Mouse (Mus musculus): ENCODE results near the gene Fgf7. TPM values are rescaled to one million over a fixed set of nuclear protein-coding genes. Genes with fewer than 3 reads are reported as not detected.

The Fgf7 gene
- polyA plus RNA-seq, 1 experiment from 2014 or later: 5.5 TPM

DNA sequence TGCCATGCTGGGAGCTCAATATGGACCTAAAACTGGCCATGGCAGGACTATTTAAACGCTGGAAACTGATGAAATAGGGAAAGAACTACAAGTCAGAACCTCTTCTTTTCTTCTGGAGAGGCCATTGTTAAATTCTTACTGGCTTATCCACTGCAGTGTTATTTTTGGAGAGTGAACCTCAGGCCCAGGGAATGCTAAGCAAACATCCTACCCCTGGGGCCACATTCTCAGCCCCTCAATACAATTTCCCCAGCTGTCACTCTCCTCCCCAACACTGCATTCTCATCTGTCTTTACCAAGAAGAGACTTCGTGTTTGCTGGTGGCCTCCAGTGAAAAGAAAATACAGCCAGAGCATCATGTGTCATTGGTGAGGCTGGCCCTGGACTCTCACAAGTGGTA is 30.4 kb downstream of the Fgf7 start:
- Histone ChIP-seq H3K9me3 (ENCODE audit: control insufficient read depth, low read length) (no peaks in the 10 kb centered on the region), H3K27ac (replicated peaks) (no peak overlapping the region), H3K4me2 (replicated peaks; ENCODE audit: low read depth) (no peak overlapping the region), H3K9ac (ENCODE audit: low read length) (no peak overlapping the region), H3K4me1 (replicated peaks; ENCODE audit: control insufficient read depth, insufficient read depth) (no peaks in the 10 kb centered on the region; the same call in 1 of the 2 replicates), H3K4me3 (ENCODE audit: low read depth, low read length) (no peak overlapping the region), H3K27me3 (ENCODE audit: control insufficient read depth, insufficient read depth, low read length) (no peaks in the 10 kb centered on the region), H3K36me3 (ENCODE audit: control insufficient read depth, insufficient read depth, low read length) (no peaks in the 10 kb centered on the region)
- DNase-seq (ENCODE audit: low spot score): no peak
- no peak for ATAC-seq (ENCODE audit: low FRiP score, low TSS enrichment)
- 38% methylated on average over 2 of the region's 2 CpGs for WGBS
- TF ChIP-seq CTCF (IDR thresholded peaks at IDR 0.05; ENCODE audit: low read depth): no peak
- TF ChIP-seq EP300 (optimal IDR thresholded peaks at IDR 0.05): no peak

- 64% methylated on average over 3 of the region's 3 CpGs for WGBS
- DNase-seq (ENCODE audit: low spot score) (no peak), ATAC-seq (ENCODE audit: low FRiP score, low TSS enrichment) (no peak)
- no peak overlapping the region for H3K9ac ChIP-seq (ENCODE audit: low read length)
- no peak overlapping the region for H3K4me3 ChIP-seq (ENCODE audit: low read depth, low read length)
- TF ChIP-seq CTCF (IDR thresholded peaks at IDR 0.05; ENCODE audit: low read depth): no peak
- no peak for TF ChIP-seq EP300 (optimal IDR thresholded peaks at IDR 0.05)
- no peaks in the 10 kb centered on the region; the same call in 1 of the 2 replicates for H3K4me1 ChIP-seq (replicated peaks; ENCODE audit: control insufficient read depth, insufficient read depth)
- H3K36me3 ChIP-seq (ENCODE audit: control insufficient read depth, insufficient read depth, low read length): no peaks in the 10 kb centered on the region
- no peaks in the 10 kb centered on the region for H3K9me3 ChIP-seq (ENCODE audit: control insufficient read depth, low read length)
- no peaks in the 10 kb centered on the region for H3K27me3 ChIP-seq (ENCODE audit: control insufficient read depth, insufficient read depth, low read length)
- H3K4me2 ChIP-seq (replicated peaks; ENCODE audit: low read depth): no peak overlapping the region
- H3K27ac ChIP-seq (replicated peaks): no peak overlapping the region
Measured at GRCm38 (mm10) chr2:126065303-126065856, 30.9 kb downstream of the Fgf7 start.

GRCm38 (mm10) chr2:126069740-126070139 is 35.3 kb downstream of the Fgf7 start:
- H3K9ac ChIP-seq (ENCODE audit: low read length): no peak overlapping the region
- no peaks in the 10 kb centered on the region for H3K27me3 ChIP-seq (ENCODE audit: control insufficient read depth, insufficient read depth, low read length)
- no peak overlapping the region for H3K27ac ChIP-seq (replicated peaks)
- no peaks in the 10 kb centered on the region for H3K36me3 ChIP-seq (ENCODE audit: control insufficient read depth, insufficient read depth, low read length)
- 65% methylated on average over 1 of the region's 1 CpGs for WGBS
- no peaks in the 10 kb centered on the region for H3K9me3 ChIP-seq (ENCODE audit: control insufficient read depth, low read length)
- DNase-seq (ENCODE audit: low spot score) (no peak), ATAC-seq (ENCODE audit: low FRiP score, low TSS enrichment) (no peak)
- H3K4me1 ChIP-seq (replicated peaks; ENCODE audit: control insufficient read depth, insufficient read depth): no peaks in the 10 kb centered on the region
- H3K4me2 ChIP-seq (replicated peaks; ENCODE audit: low read depth): no peak overlapping the region
- TF ChIP-seq CTCF (IDR thresholded peaks at IDR 0.05; ENCODE audit: low read depth) (no peak), EP300 (optimal IDR thresholded peaks at IDR 0.05) (no peak)
- H3K4me3 ChIP-seq (ENCODE audit: low read depth, low read length): no peak overlapping the region

DNA sequence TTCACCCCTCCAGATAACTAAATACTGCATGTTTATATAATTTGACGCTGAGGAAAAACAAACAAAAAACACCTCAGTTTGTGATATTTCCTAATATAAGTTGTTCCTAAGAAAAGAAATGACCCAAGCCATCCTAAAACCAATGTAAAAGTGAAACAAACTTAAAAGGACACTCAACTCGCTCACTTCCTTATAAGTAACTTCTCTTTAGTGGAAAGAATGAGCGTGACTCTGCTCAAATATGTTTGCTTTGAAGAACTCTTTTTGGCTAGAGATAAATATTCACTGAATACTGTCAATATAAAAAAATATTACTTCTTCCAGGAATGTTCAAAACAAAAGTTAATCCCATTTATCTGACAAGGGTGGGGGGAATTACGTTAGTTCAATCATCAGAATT is 39.3 kb downstream of the Fgf7 start:
- Histone ChIP-seq H3K9me3 (ENCODE audit: control insufficient read depth, low read length) (no peaks in the 10 kb centered on the region), H3K27me3 (ENCODE audit: control insufficient read depth, insufficient read depth, low read length) (no peaks in the 10 kb centered on the region), H3K4me2 (replicated peaks; ENCODE audit: low read depth) (no peak overlapping the region), H3K4me1 (replicated peaks; ENCODE audit: control insufficient read depth, insufficient read depth) (no peaks in the 10 kb centered on the region), H3K4me3 (ENCODE audit: low read depth, low read length) (no peak overlapping the region), H3K27ac (replicated peaks) (no peak overlapping the region), H3K9ac (ENCODE audit: low read length) (no peak overlapping the region), H3K36me3 (ENCODE audit: control insufficient read depth, insufficient read depth, low read length) (no peaks in the 10 kb centered on the region)
- WGBS: 69% methylated on average over 4 of the region's 4 CpGs
- DNase-seq (ENCODE audit: low spot score) (no peak), ATAC-seq (ENCODE audit: low FRiP score, low TSS enrichment) (no peak)
- TF ChIP-seq CTCF (IDR thresholded peaks at IDR 0.05; ENCODE audit: low read depth) (no peak), EP300 (optimal IDR thresholded peaks at IDR 0.05) (no peak)

DNA sequence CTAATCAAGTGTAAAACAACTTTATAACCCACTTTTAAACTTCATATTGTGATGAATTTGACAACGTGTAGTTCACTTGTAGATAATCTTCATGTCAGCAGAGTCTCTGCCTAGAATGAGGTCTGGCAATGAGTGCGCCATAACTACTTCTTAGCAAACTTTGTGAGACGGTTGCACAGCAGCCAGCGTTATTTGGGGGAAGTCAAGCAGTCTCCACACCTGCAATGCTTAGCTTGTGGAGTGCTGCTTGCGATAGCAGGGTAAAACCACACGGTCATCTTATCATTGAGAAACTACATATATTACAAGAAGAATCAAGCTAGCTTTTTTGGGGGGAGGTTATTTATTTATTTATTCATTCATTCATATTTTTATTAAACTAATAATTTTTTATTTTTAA is 42.0 kb downstream of the Fgf7 start:
- no peak overlapping the region for H3K9ac ChIP-seq (ENCODE audit: low read length)
- H3K36me3 ChIP-seq (ENCODE audit: control insufficient read depth, insufficient read depth, low read length): no peaks in the 10 kb centered on the region
- H3K9me3 ChIP-seq (ENCODE audit: control insufficient read depth, low read length): no peaks in the 10 kb centered on the region
- H3K4me3 ChIP-seq (ENCODE audit: low read depth, low read length): no peak overlapping the region
- ATAC-seq (ENCODE audit: low FRiP score, low TSS enrichment): no peak
- H3K27ac ChIP-seq (replicated peaks): no peak overlapping the region
- H3K27me3 ChIP-seq (ENCODE audit: control insufficient read depth, insufficient read depth, low read length): no peaks in the 10 kb centered on the region
- DNase-seq (ENCODE audit: low spot score): no peak
- H3K4me1 ChIP-seq (replicated peaks; ENCODE audit: control insufficient read depth, insufficient read depth): no peaks in the 10 kb centered on the region
- H3K4me2 ChIP-seq (replicated peaks; ENCODE audit: low read depth): no peak overlapping the region
- 87% methylated on average over 6 of the region's 6 CpGs for WGBS
- no peak for TF ChIP-seq CTCF (IDR thresholded peaks at IDR 0.05; ENCODE audit: low read depth)
- TF ChIP-seq EP300 (optimal IDR thresholded peaks at IDR 0.05): no peak

DNA sequence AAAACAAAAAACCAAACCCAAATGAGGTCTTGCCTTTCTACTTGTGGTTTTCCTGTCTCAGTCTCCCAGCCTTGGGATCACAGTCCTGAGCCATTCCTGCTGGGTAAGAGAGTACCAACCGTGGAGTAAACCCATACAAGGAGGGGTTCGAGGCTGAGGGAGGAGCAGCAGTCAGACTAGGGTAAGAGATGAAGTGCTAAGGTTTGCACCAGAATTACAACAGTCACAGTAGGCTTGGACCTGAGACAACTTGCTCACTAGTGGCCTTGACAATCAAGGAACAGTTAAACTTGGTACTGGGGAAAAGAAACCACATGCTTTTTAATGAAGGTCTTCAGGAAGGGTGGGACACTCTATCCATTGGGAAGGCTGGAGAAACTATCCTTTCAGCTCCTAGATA is 44.6 kb downstream of the Fgf7 start:
- WGBS: 51% methylated on average over 2 of the region's 2 CpGs
- H3K4me2 ChIP-seq (replicated peaks; ENCODE audit: low read depth): no peak overlapping the region

More for the DNA sequence above, 44.6 kb downstream of the Fgf7 start:
- Histone ChIP-seq H3K36me3 (ENCODE audit: control insufficient read depth, insufficient read depth, low read length) (no peaks in the 10 kb centered on the region), H3K4me3 (ENCODE audit: low read depth, low read length) (no peak overlapping the region), H3K27ac (replicated peaks) (no peak overlapping the region), H3K4me1 (replicated peaks; ENCODE audit: control insufficient read depth, insufficient read depth) (no peaks in the 10 kb centered on the region), H3K9ac (ENCODE audit: low read length) (no peak overlapping the region), H3K9me3 (ENCODE audit: control insufficient read depth, low read length) (no peaks in the 10 kb centered on the region), H3K27me3 (ENCODE audit: control insufficient read depth, insufficient read depth, low read length) (no peaks in the 10 kb centered on the region)
- no peak for ATAC-seq (ENCODE audit: low FRiP score, low TSS enrichment)
- no peak for DNase-seq (ENCODE audit: low spot score)
- TF ChIP-seq EP300 (optimal IDR thresholded peaks at IDR 0.05) (no peak), CTCF (IDR thresholded peaks at IDR 0.05; ENCODE audit: low read depth) (no peak)

All from stomach, postnatal 0 days (tissue).